Mouse (Mus musculus) liver, embryonic 12.5 days (tissue): ENCODE data around the gene Hnrnph2. TPM values are rescaled to one million over a fixed set of nuclear protein-coding genes. Genes with fewer than 3 reads are reported as not detected.

ENCODE experiments used
- ATAC-seq: fragments of 200-750 bp; cut with Nextera tagmentation; 2 replicates; pipeline ENCODE4 v1.8.0; 2017; ENCODE audit warnings: moderate number of reproducible peaks, mild to moderate bottlenecking, moderate library complexity
- H3K27ac ChIP-seq: fragments of 300-500 bp; sonication (generic); 2 replicates; pipeline ENCODE4 v1.5.1; 2016; ENCODE audit warnings: mild to moderate bottlenecking
- H3K27me3 ChIP-seq: fragments of 300-500 bp; sonication (generic); replicated peaks from 2 replicates; pipeline ENCODE4 v1.6.1; 2016; ENCODE audit warnings: mild to moderate bottlenecking, moderate library complexity
- H3K36me3 ChIP-seq: fragments of 300-500 bp; sonication (generic); 2 replicates; pipeline ENCODE4 v1.6.1; 2016; ENCODE audit warnings: mild to moderate bottlenecking, moderate library complexity
- H3K4me1 ChIP-seq: fragments of 300-500 bp; sonication (generic); 2 replicates; pipeline ENCODE4 v1.6.1; 2016
- H3K4me2 ChIP-seq: fragments of 300-500 bp; sonication (generic); 2 replicates; pipeline ENCODE4 v1.6.1; 2016; ENCODE audit warnings: mild to moderate bottlenecking, moderate library complexity
- H3K4me3 ChIP-seq: fragments of 300-500 bp; sonication (generic); 2 replicates; pipeline ENCODE4 v1.5.1; 2016; ENCODE audit warnings: mild to moderate bottlenecking, moderate library complexity
- H3K9ac ChIP-seq: fragments of 300-500 bp; sonication (generic); 2 replicates; pipeline ENCODE4 v1.6.1; 2016; ENCODE audit warnings: mild to moderate bottlenecking, moderate library complexity
- H3K9me3 ChIP-seq: fragments of 300-500 bp; sonication (generic); replicated peaks from 2 replicates; pipeline ENCODE4 v1.6.1; 2016; ENCODE audit warnings: mild to moderate bottlenecking, moderate library complexity
- WGBS: fragments of 180-500 bp; shearing (Covaris S2); methylation state at CpG from one replicate; pipeline ENCODE4 v1.1.7; 2016; ENCODE audit not compliant: insufficient replicate concordance; 5-methylcytosine and 5-hydroxymethylcytosine counted together
- polyA plus RNA-seq: library from polyadenylated mRNA; unstranded; fragments of >200 nt; fragmentation: Nextera tagmentation; extraction: Ambion mirVana; gene quantifications from 2 replicates; pipeline ENCODE4 v1.2.1, GENCODE M21; 2016

Gene Hnrnph2
- polyA plus RNA-seq, 1 experiment from 2014 or later: 110 TPM

DNA sequence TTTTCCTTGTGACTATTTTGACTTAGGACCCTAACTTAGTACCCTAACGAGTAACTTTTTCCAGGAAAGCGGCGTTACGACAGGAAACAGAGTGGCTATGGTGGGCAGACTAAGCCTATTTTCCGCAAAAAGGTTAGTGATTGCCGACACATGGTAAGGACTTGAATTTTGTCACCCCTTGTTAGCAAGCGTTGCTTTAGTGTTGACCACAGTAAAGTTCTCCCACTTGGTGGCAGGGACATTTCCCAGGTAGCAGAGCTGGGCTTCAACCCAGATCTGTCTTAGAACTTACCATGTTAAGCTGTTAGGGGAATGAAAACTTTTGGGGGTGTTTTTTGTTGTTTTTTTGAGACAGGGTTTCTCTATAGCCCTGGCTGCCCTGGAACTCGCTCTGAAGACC lies 14.5 kb upstream of the Hnrnph2 start:
- peak overlapping the region; percentile 78 for H3K9ac ChIP-seq
- peaks cover 34% of the 10 kb centered on the region for H3K4me1 ChIP-seq
- WGBS: 34% methylated on average over 8 of the region's 8 CpGs
- H3K36me3 ChIP-seq: peaks cover 25% of the 10 kb centered on the region
- H3K4me2 ChIP-seq: peak overlapping the region; percentile 68
- no peaks in the 10 kb centered on the region for H3K27me3 ChIP-seq
- peak overlapping the region; percentile 65 for H3K4me3 ChIP-seq
- peak overlapping the region; percentile 82 for H3K27ac ChIP-seq
- ATAC-seq: no peak
- no peaks in the 10 kb centered on the region for H3K9me3 ChIP-seq

- WGBS: 79% methylated on average over 4 of the region's 4 CpGs
- H3K36me3 ChIP-seq: peaks cover 25% of the 10 kb centered on the region
- H3K4me2 ChIP-seq: no peak overlapping the region
- no peak for ATAC-seq
- H3K4me1 ChIP-seq: peaks cover 22% of the 10 kb centered on the region
- H3K4me3 ChIP-seq: no peak overlapping the region
- H3K9me3 ChIP-seq: no peaks in the 10 kb centered on the region
- no peaks in the 10 kb centered on the region for H3K27me3 ChIP-seq
- no peak overlapping the region for H3K9ac ChIP-seq
- no peak overlapping the region for H3K27ac ChIP-seq
Observed at GRCm38 (mm10) chrX:134588261-134588660, 12.7 kb upstream of the Hnrnph2 start.

DNA sequence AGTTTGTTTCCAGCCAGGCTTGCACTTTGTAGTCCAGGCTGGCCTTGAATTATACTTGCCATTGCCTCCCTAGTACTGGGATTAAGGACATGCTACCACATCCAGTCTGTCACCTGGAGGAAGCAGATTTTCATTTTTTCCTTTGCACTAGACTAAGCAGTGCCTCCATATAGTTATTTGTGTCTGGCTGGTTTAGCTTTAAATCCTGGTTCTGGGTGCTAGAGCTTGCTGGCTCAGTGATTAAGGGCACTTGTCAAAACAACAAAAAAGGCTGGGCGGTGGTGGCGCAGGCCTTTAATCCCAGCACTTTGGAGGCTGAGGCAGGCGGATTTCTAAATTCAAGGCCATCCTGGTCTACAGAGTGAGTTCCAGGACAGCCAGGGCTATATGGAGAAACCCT lies 12.0 kb upstream of the Hnrnph2 start:
- H3K4me3 ChIP-seq: no peak overlapping the region
- no peak for ATAC-seq
- H3K27me3 ChIP-seq: no peaks in the 10 kb centered on the region
- H3K27ac ChIP-seq: no peak overlapping the region
- H3K9ac ChIP-seq: no peak overlapping the region
- WGBS: 67% methylated on average over 3 of the region's 3 CpGs
- no peak overlapping the region for H3K4me2 ChIP-seq
- H3K4me1 ChIP-seq: peaks cover 15% of the 10 kb centered on the region
- H3K9me3 ChIP-seq: no peaks in the 10 kb centered on the region
- peaks cover 25% of the 10 kb centered on the region for H3K36me3 ChIP-seq

GRCm38 (mm10) chrX:134589836-134590235 lies 11.1 kb upstream of the Hnrnph2 start:
- Histone ChIP-seq H3K27ac (no peak overlapping the region), H3K27me3 (no peaks in the 10 kb centered on the region), H3K9ac (no peak overlapping the region), H3K4me3 (no peak overlapping the region), H3K4me1 (peaks cover 6% of the 10 kb centered on the region; the same call in 1 of the 2 replicates), H3K36me3 (peaks cover 25% of the 10 kb centered on the region), H3K9me3 (no peaks in the 10 kb centered on the region), H3K4me2 (no peak overlapping the region)
- WGBS: 30% methylated on average over 5 of the region's 5 CpGs
- no peak for ATAC-seq

DNA sequence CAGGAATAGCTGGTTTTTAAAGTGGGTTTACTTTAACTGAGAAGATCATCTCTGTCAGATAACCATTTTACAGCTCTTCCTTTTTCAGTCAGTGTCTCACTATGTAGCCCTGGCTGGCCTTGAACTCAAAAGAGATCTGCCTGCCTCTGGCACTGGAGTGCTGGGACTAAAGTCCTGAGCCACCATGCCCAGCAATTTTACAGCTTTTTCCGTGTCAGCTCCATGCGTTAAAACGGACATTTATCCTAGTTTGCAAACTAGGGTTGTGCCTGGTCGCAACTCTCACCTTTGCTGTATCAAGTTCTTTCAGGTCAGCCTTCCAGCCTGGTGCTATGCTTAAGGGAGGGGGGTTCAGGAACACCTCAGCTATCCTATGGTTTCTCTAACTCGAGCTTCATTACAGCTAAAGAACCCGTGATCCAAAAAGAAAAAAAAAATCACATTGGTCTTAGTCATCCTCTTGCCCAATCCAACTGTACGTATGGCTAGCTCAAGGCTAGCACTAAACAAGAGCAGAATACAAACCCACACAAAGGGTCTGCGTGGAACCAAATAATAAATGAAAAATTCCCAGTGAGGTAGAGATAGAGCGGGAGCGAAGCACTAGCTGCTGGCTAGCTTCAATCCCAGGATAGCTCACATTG lies 935 bp upstream of the Hnrnph2 start:
- H3K9me3 ChIP-seq: no peaks in the 10 kb centered on the region
- H3K4me3 ChIP-seq: peak overlapping the region; percentile 69
- no peaks in the 10 kb centered on the region for H3K27me3 ChIP-seq
- H3K27ac ChIP-seq: peak overlapping the region; percentile 84
- H3K36me3 ChIP-seq: peaks cover 8% of the 10 kb centered on the region
- peak overlapping the region; percentile 66 for H3K9ac ChIP-seq
- ATAC-seq: no peak
- WGBS: 13% methylated on average over 10 of the region's 10 CpGs
- peaks cover 16% of the 10 kb centered on the region; the same call in 1 of the 2 replicates for H3K4me1 ChIP-seq
- H3K4me2 ChIP-seq: peak overlapping the region; percentile 73

GRCm38 (mm10) chrX:134601380-134602120 lies 571 bp downstream of the Hnrnph2 start:
- H3K27ac ChIP-seq: peak overlapping the region; percentile 83
- H3K9me3 ChIP-seq: no peaks in the 10 kb centered on the region
- 9% methylated on average over 43 of the region's 43 CpGs for WGBS
- peak overlapping the region; percentile 69 for H3K4me3 ChIP-seq
- H3K4me1 ChIP-seq: peaks cover 16% of the 10 kb centered on the region; the same call in 1 of the 2 replicates
- no peaks in the 10 kb centered on the region for H3K27me3 ChIP-seq
- peak; percentile 85 for ATAC-seq
- peak overlapping the region; percentile 62 for H3K4me2 ChIP-seq
- H3K9ac ChIP-seq: peak overlapping the region; percentile 75
- H3K36me3 ChIP-seq: peaks cover 11% of the 10 kb centered on the region

DNA sequence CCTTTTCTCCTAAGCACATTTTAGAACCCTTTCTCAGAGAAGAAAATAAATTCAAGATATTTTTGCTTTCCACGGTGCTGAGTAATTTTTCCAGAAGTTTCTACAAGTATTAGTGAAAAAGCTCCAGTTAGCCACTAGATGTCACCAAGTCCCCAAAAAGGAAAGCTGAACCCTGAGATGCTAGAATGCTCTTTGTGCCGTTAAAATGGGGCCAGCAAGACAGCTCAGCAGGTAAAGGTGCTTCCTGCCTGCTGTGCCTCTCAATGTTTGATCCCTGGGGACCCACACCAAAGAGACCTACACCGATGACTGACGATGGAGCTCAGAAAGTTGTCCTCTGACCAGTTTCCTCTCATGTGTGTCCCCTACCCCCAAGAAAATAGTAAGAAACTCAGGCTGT lies 8.5 kb downstream of the Hnrnph2 start:
- Histone ChIP-seq H3K9me3 (no peaks in the 10 kb centered on the region), H3K27me3 (no peaks in the 10 kb centered on the region), H3K4me1 (peaks cover 23% of the 10 kb centered on the region), H3K4me3 (no peak overlapping the region), H3K36me3 (peaks cover 11% of the 10 kb centered on the region; the same call in 1 of the 2 replicates), H3K4me2 (no peak overlapping the region), H3K9ac (no peak overlapping the region), H3K27ac (no peak overlapping the region)
- ATAC-seq: no peak
- 24% methylated on average over 4 of the region's 4 CpGs for WGBS

GRCm38 (mm10) chrX:134610984-134611383 lies 10.0 kb downstream of the Hnrnph2 start:
- ATAC-seq: peak; percentile 75
- Histone ChIP-seq H3K9ac (no peak overlapping the region), H3K4me1 (peaks cover 23% of the 10 kb centered on the region), H3K4me2 (0 out of 2 replicates have a peak overlapping the region, but pooled peaks have one; percentile 16), H3K36me3 (peaks cover 8% of the 10 kb centered on the region; the same call in 1 of the 2 replicates), H3K9me3 (no peaks in the 10 kb centered on the region), H3K27ac (no peak overlapping the region), H3K27me3 (no peaks in the 10 kb centered on the region), H3K4me3 (no peak overlapping the region)
- 44% methylated on average over 4 of the region's 4 CpGs for WGBS

DNA sequence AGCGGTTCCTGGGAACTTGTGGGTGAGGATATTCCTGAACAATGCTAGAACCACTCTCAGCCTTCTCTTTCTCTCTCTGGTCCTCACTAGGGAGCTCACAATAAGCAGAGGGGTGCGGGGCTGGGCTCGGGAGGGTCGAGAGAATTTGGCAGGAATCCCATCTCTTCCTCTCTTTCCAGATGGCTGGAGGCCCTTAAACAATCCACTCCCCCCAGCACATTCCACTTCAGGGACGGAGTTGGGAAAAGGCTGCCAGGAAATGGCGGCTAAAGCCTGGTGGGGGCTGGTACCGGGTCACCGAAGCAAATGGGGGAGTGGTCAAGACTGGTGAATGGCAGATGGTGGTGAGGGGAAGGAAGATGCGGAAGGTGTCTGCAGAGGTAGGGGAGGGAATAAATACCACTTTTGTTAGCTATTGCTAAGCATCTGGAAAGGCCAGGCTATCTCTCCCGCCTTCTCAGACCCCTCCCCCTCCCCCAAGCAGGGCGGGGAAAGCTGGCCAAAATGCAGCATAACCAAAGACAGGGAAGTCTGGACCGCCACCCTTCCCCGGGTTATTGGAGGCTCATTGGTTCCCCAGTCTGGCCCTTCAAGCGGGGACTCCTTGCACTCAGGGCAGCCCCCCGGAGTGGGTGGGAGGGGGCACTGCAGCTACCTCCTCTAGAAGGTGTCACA lies 11.4 kb downstream of the Hnrnph2 start:
- peak overlapping the region; percentile 50 for H3K9ac ChIP-seq
- peaks cover 23% of the 10 kb centered on the region for H3K4me1 ChIP-seq
- no peaks in the 10 kb centered on the region for H3K9me3 ChIP-seq
- peaks cover 4% of the 10 kb centered on the region; the same call in 1 of the 2 replicates for H3K36me3 ChIP-seq
- peak overlapping the region; percentile 66 for H3K27ac ChIP-seq
- WGBS: 8% methylated on average over 13 of the region's 15 CpGs
- ATAC-seq: peak; percentile 62
- H3K4me2 ChIP-seq: peak overlapping the region; percentile 71
- no peaks in the 10 kb centered on the region for H3K27me3 ChIP-seq
- H3K4me3 ChIP-seq: peak overlapping the region; percentile 55

GRCm38 (mm10) chrX:134614306-134614705 lies 13.3 kb downstream of the Hnrnph2 start:
- no peak for ATAC-seq
- H3K9me3 ChIP-seq: no peaks in the 10 kb centered on the region
- H3K4me2 ChIP-seq: no peak overlapping the region
- H3K27ac ChIP-seq: no peak overlapping the region
- no peaks in the 10 kb centered on the region for H3K36me3 ChIP-seq
- peaks cover 23% of the 10 kb centered on the region for H3K4me1 ChIP-seq
- no peak overlapping the region for H3K9ac ChIP-seq
- 51% methylated on average over 2 of the region's 2 CpGs for WGBS
- H3K27me3 ChIP-seq: no peaks in the 10 kb centered on the region
- H3K4me3 ChIP-seq: no peak overlapping the region

GRCm38 (mm10) chrX:134619695-134620094 lies 18.7 kb downstream of the Hnrnph2 start:
- Histone ChIP-seq H3K36me3 (no peaks in the 10 kb centered on the region), H3K4me1 (no peaks in the 10 kb centered on the region), H3K9me3 (no peaks in the 10 kb centered on the region), H3K27ac (no peak overlapping the region), H3K27me3 (no peaks in the 10 kb centered on the region), H3K4me3 (no peak overlapping the region), H3K9ac (no peak overlapping the region), H3K4me2 (no peak overlapping the region)
- no peak for ATAC-seq
- 70% methylated on average over 9 of the region's 9 CpGs for WGBS
